Mouse (Mus musculus) ES-E14 (cell line): ENCODE measurements around the gene Ttc41.

Source experiments
- ZC3H11A ChIP-seq: IDR thresholded peaks from 2 replicates; pipeline ENCODE4 v1.6.1; 2012; ENCODE audit warnings: low read depth, mild to moderate bottlenecking, inconsistent platforms, low read length, borderline replicate concordance
- ZNF384 ChIP-seq: IDR thresholded peaks from 2 replicates; pipeline ENCODE4 v1.6.1; 2012; ENCODE audit warnings: low read depth, low read length, inconsistent platforms

GRCm38 (mm10) chr10:86777614-86778319 lies 72.2 kb downstream of the Ttc41 start:
- no peak for TF ChIP-seq ZNF384
- TF ChIP-seq ZC3H11A, result no peak
